Mouse (Mus musculus) forebrain, embryonic 10.5 days (tissue): Measurements from ENCODE around the gene Trit1. TPM values are rescaled to one million over a fixed set of nuclear protein-coding genes. Genes with fewer than 3 reads are reported as not detected.

Experiments used
- DNase-seq: peaks from one replicate; pipeline ENCODE4 v3.0.0-alpha.2; 2017; ENCODE audit warnings: low spot score; ENCODE audit errors: extremely low spot score
- H3K27ac ChIP-seq: fragments of 300-500 bp; sonication (generic); 2 replicates; pipeline ENCODE4 v1.5.1; 2016; ENCODE audit warnings: mild to moderate bottlenecking
- H3K27me3 ChIP-seq: fragments of 300-500 bp; sonication (generic); 2 replicates; pipeline ENCODE4 v1.6.1; 2016; ENCODE audit warnings: mild to moderate bottlenecking; ENCODE audit not compliant: poor library complexity, severe bottlenecking
- H3K36me3 ChIP-seq: fragments of 300-500 bp; sonication (generic); replicated peaks from 2 replicates; pipeline ENCODE4 v1.6.1; 2016; ENCODE audit warnings: mild to moderate bottlenecking, moderate library complexity
- H3K4me1 ChIP-seq: fragments of 300-500 bp; sonication (generic); 2 replicates; pipeline ENCODE4 v1.6.1; 2016
- H3K4me3 ChIP-seq: fragments of 300-500 bp; sonication (generic); 2 replicates; pipeline ENCODE4 v1.5.1; 2016; ENCODE audit warnings: mild to moderate bottlenecking, moderate library complexity
- H3K9me3 ChIP-seq: fragments of 300-500 bp; sonication (generic); 2 replicates; pipeline ENCODE4 v1.6.1; 2016; ENCODE audit warnings: mild to moderate bottlenecking, moderate library complexity
- WGBS: fragments of 180-500 bp; shearing (Covaris S2); methylation state at CpG from one replicate; pipeline ENCODE4 v1.1.7; 2016; 5-methylcytosine and 5-hydroxymethylcytosine counted together
- polyA plus RNA-seq: library from polyadenylated mRNA; unstranded; fragments of >200 nt; fragmentation: Nextera tagmentation; extraction: Ambion mirVana; gene quantifications from 2 replicates; pipeline ENCODE4 v1.2.1, GENCODE M21; 2016

The Trit1 gene
- polyA plus RNA-seq, 1 experiment from 2014 or later: 23.8 TPM

- H3K9me3 ChIP-seq: no peaks in the 10 kb centered on the region
- no peak for DNase-seq
- H3K4me1 ChIP-seq: no peaks in the 10 kb centered on the region
- H3K27me3 ChIP-seq: no peaks in the 10 kb centered on the region
- peaks cover 90% of the 10 kb centered on the region for H3K36me3 ChIP-seq
- H3K27ac ChIP-seq: no peak overlapping the region
- WGBS: 94% methylated on average over 2 of the region's 2 CpGs
- no peak overlapping the region for H3K4me3 ChIP-seq
These were observed 19.2 kb downstream of the Trit1 start for GRCm38 (mm10) chr4:123035636-123036035.

GRCm38 (mm10) chr4:123036710-123037109 is 20.3 kb downstream of the Trit1 start:
- Histone ChIP-seq H3K27ac (no peak overlapping the region), H3K4me3 (no peak overlapping the region), H3K9me3 (no peaks in the 10 kb centered on the region), H3K4me1 (no peaks in the 10 kb centered on the region), H3K27me3 (no peaks in the 10 kb centered on the region), H3K36me3 (peaks cover 88% of the 10 kb centered on the region)
- DNase-seq: no peak
- WGBS: 81% methylated on average over 3 of the region's 3 CpGs

GRCm38 (mm10) chr4:123041131-123041530 is 24.7 kb downstream of the Trit1 start:
- no peaks in the 10 kb centered on the region for H3K27me3 ChIP-seq
- peaks cover 87% of the 10 kb centered on the region for H3K36me3 ChIP-seq
- DNase-seq: no peak
- no peak overlapping the region for H3K4me3 ChIP-seq
- WGBS: 95% methylated on average over 6 of the region's 6 CpGs
- H3K27ac ChIP-seq: no peak overlapping the region
- no peaks in the 10 kb centered on the region; the same call in 1 of the 2 replicates for H3K4me1 ChIP-seq
- no peaks in the 10 kb centered on the region for H3K9me3 ChIP-seq

- no peaks in the 10 kb centered on the region for H3K27me3 ChIP-seq
- no peak for DNase-seq
- no peaks in the 10 kb centered on the region for H3K9me3 ChIP-seq
- H3K27ac ChIP-seq: no peak overlapping the region
- H3K4me3 ChIP-seq: no peak overlapping the region
- peaks cover 94% of the 10 kb centered on the region for H3K36me3 ChIP-seq
- no peaks in the 10 kb centered on the region; the same call in 1 of the 2 replicates for H3K4me1 ChIP-seq
- 90% methylated on average over 1 of the region's 1 CpGs for WGBS
These were observed 27.5 kb downstream of the Trit1 start for GRCm38 (mm10) chr4:123043858-123044257.

- 92% methylated on average over 4 of the region's 4 CpGs for WGBS
- H3K9me3 ChIP-seq: no peaks in the 10 kb centered on the region
- no peaks in the 10 kb centered on the region for H3K27me3 ChIP-seq
- no peak overlapping the region for H3K4me3 ChIP-seq
- no peak overlapping the region for H3K27ac ChIP-seq
- peaks cover 94% of the 10 kb centered on the region for H3K36me3 ChIP-seq
- H3K4me1 ChIP-seq: no peaks in the 10 kb centered on the region; the same call in 1 of the 2 replicates
- no peak for DNase-seq
These were observed 28.4 kb downstream of the Trit1 start for GRCm38 (mm10) chr4:123044842-123045241.

- Histone ChIP-seq H3K36me3 (peaks cover 96% of the 10 kb centered on the region), H3K4me3 (no peak overlapping the region), H3K4me1 (peaks cover 4% of the 10 kb centered on the region), H3K27me3 (no peaks in the 10 kb centered on the region), H3K9me3 (no peaks in the 10 kb centered on the region), H3K27ac (no peak overlapping the region)
- no peak for DNase-seq
- WGBS: 83% methylated on average over 3 of the region's 3 CpGs
These were observed 29.9 kb downstream of the Trit1 start for GRCm38 (mm10) chr4:123046300-123046699.

- Histone ChIP-seq H3K27me3 (no peaks in the 10 kb centered on the region), H3K9me3 (no peaks in the 10 kb centered on the region), H3K4me1 (peaks cover 4% of the 10 kb centered on the region; the same call in 1 of the 2 replicates), H3K4me3 (no peak overlapping the region), H3K36me3 (peaks cover 100% of the 10 kb centered on the region), H3K27ac (no peak overlapping the region)
- no peak for DNase-seq
- 94% methylated on average over 5 of the region's 5 CpGs for WGBS
These were observed 34.3 kb downstream of the Trit1 start for GRCm38 (mm10) chr4:123050681-123051211.

GRCm38 (mm10) chr4:123053179-123053578 is 36.8 kb downstream of the Trit1 start:
- H3K4me1 ChIP-seq: peaks cover 4% of the 10 kb centered on the region; the same call in 1 of the 2 replicates
- H3K9me3 ChIP-seq: no peaks in the 10 kb centered on the region
- peak overlapping the region; percentile 59; the same call in 1 of the 2 replicates for H3K27ac ChIP-seq
- H3K27me3 ChIP-seq: no peaks in the 10 kb centered on the region
- no peak for DNase-seq
- no peak overlapping the region for H3K4me3 ChIP-seq
- peaks cover 96% of the 10 kb centered on the region for H3K36me3 ChIP-seq
- WGBS: 76% methylated on average over 11 of the region's 11 CpGs

- 0 out of 2 replicates have a peak overlapping the region, but pooled peaks have one; percentile 40 for H3K27ac ChIP-seq
- H3K36me3 ChIP-seq: peaks cover 85% of the 10 kb centered on the region
- no peak overlapping the region for H3K4me3 ChIP-seq
- DNase-seq: no peak
- peaks cover 4% of the 10 kb centered on the region; the same call in 1 of the 2 replicates for H3K4me1 ChIP-seq
- H3K27me3 ChIP-seq: no peaks in the 10 kb centered on the region
- H3K9me3 ChIP-seq: no peaks in the 10 kb centered on the region
- WGBS: 92% methylated on average over 16 of the region's 16 CpGs
These were observed 37.9 kb downstream of the Trit1 start for GRCm38 (mm10) chr4:123054172-123054790.

- no peak overlapping the region for H3K27ac ChIP-seq
- H3K4me3 ChIP-seq: no peak overlapping the region
- H3K36me3 ChIP-seq: peaks cover 62% of the 10 kb centered on the region
- H3K9me3 ChIP-seq: no peaks in the 10 kb centered on the region
- 92% methylated on average over 3 of the region's 3 CpGs for WGBS
- peaks cover 14% of the 10 kb centered on the region for H3K4me1 ChIP-seq
- no peaks in the 10 kb centered on the region for H3K27me3 ChIP-seq
- no peak for DNase-seq
These were observed 40.2 kb downstream of the Trit1 start for GRCm38 (mm10) chr4:123056560-123057109.

- 82% methylated on average over 1 of the region's 1 CpGs for WGBS
- DNase-seq: no peak
These were observed 41.6 kb downstream of the Trit1 start for GRCm38 (mm10) chr4:123057957-123058356.

GRCm38 (mm10) chr4:123061744-123062143 is 45.3 kb downstream of the Trit1 start:
- no peaks in the 10 kb centered on the region for H3K27me3 ChIP-seq
- H3K9me3 ChIP-seq: no peaks in the 10 kb centered on the region
- 79% methylated on average over 5 of the region's 5 CpGs for WGBS
- DNase-seq: no peak
- H3K4me3 ChIP-seq: no peak overlapping the region
- H3K4me1 ChIP-seq: peaks cover 22% of the 10 kb centered on the region
- no peak overlapping the region for H3K27ac ChIP-seq
- H3K36me3 ChIP-seq: peaks cover 11% of the 10 kb centered on the region

More at GRCm38 (mm10) chr4:123057957-123058356, 41.6 kb downstream of the Trit1 start:
- H3K27ac ChIP-seq: no peak overlapping the region
- H3K27me3 ChIP-seq: no peaks in the 10 kb centered on the region
- peaks cover 19% of the 10 kb centered on the region for H3K4me1 ChIP-seq
- no peaks in the 10 kb centered on the region for H3K9me3 ChIP-seq
- H3K36me3 ChIP-seq: peaks cover 48% of the 10 kb centered on the region
- H3K4me3 ChIP-seq: no peak overlapping the region

- WGBS: 89% methylated on average over 6 of the region's 6 CpGs
- no peak overlapping the region for H3K4me3 ChIP-seq
These were observed 52.2 kb downstream of the Trit1 start for GRCm38 (mm10) chr4:123068646-123069045.

More at GRCm38 (mm10) chr4:123068646-123069045, 52.2 kb downstream of the Trit1 start:
- DNase-seq: no peak
- Histone ChIP-seq H3K4me1 (peaks cover 13% of the 10 kb centered on the region), H3K9me3 (no peaks in the 10 kb centered on the region), H3K36me3 (no peaks in the 10 kb centered on the region), H3K27me3 (peaks cover 13% of the 10 kb centered on the region; the same call in 1 of the 2 replicates), H3K27ac (no peak overlapping the region)
